Mouse (Mus musculus): ENCODE data around the gene Dync2li1.

Gene Dync2li1

DNA sequence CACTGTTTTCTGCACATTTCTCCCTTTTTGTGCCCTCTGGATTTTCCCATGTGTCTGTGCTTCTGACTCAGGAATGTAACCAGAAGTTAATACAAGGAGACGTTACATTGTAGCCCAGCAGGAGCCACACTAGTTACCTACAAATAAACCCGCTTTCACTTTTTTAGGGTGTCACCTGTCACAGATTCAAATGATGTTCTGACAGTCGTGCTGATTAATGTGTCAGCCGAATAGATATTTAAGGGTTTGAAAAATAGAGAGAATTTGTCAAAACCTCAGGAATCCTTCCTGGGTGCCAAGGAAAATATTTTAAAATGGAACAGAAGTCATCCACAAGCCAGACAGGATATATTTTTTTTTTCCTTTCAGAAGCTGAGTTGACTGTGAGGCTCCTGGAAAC is 59.0 kb downstream of the Dync2li1 start:
- DNase-seq (ENCODE audit: low read depth) = no peak

DNA sequence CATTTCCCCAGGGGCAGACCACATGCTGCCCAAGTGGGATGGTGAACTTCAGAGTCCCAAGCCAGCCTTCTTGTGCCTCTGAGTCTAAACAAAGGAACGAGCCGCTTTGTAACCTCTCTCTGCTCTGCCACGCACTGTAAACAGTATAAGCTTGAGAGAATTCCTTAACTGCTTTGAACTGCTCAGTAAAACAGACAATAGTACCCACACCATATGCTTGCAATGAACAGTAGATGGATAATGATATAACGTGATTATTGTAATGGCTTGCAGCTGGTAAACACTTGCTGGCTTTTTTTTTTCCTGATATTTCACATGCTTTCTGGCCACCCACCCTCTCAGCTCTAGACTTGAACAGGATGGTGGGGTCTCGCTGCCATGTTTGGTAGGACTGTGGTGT is 61.7 kb downstream of the Dync2li1 start:
- no peak for DNase-seq (ENCODE audit: low read depth)

DNA sequence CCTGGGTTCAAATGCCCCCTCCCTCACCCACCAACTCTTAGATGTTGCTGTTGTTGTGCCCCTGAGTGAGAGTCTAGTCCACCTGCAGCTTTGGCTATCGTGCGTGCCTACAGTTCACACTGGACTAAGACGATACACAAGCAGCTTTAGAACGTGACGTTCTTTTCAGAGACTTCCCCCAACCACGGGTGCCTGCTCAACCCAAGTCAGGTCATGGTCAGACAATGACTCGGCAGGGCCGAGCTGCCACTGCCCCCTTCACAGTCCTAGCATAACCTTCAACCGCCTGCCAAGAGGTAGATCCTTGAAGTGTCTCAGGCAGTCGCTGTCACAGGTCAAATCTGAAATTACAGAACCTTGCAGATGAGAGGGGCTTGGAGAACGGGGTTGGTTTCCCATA is 62.5 kb downstream of the Dync2li1 start:
- DNase-seq (ENCODE audit: low read depth) = no peak

DNA sequence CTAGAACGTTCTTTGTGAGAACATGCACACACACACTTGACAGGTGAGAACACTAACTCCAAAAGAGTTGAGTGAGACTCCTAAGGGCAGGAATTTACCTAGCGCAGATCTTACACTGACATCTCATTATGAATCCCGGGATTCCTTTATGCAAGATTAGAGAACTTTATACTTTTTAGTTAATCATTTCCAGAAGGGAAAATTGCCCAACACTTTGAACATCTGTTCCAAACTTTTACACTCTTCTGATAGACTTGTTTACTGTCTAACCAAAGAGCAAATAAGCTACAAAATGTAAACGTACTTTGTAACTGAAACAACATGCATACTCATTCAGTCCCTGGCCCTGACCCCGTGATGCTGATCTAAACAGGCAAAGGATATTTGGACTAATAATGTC is 63.0 kb downstream of the Dync2li1 start:
- DNase-seq (ENCODE audit: low read depth) = no peak

DNA sequence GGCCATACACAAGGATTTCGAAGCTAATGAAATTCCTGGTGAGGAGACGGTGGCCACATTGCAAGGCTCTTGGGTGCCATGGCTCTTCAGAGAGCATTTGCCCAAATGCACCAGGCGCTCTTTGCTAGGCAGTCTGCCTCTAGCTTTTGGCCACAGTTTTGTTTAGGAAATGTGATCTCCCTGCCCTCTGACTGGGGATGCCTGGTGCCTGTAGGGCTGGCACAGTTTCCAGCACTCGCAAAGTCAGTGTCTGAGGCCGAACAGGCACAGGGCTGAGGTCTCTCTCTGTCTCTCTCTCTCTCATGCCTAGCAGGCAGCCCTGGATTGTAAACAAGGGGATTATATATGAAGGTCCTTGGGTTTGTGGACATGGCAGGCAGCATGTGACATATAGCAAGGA is 63.8 kb downstream of the Dync2li1 start:
- DNase-seq (ENCODE audit: low read depth) = no peak

DNA sequence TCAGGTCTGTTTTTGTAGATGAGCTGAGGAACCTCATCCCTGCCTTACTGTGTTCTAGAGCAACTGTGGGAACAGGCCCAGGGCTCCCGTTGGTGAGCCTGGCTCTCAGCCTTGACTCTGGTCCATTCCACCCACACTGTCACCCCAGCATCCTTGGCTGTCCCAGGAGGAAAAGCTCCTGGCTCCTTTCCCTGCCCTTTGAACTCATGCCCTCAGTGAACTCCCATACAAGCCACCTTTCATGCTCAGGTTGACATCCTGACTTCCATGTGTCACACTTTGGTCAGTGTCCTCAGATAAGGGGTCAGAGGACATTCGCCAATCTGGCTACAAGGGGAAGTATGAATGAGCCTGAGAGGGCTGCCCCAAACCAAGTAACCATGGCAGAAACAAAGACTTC is 67.4 kb downstream of the Dync2li1 start:
- no peak for DNase-seq (ENCODE audit: low read depth)

DNA sequence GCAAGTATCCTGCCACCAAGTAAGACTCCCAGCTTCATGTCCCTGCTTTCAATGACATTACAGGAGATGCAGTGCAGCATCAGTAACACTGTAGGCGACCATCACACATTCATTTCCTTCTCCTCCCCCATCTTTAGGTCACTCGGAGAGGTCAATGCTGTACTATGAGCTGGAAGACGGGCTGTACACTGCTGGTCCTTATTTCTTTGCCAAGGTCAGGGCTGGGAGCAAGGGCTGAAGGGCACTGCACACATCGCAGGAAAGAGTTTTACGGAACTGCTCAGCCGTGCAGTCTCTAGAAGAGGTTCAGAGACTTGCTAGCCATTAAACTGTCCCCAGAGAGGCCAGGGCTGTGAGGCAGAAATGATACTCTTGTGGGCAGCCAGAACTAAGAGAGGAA is 70.2 kb downstream of the Dync2li1 start:
- no peak for DNase-seq (ENCODE audit: low read depth)

DNA sequence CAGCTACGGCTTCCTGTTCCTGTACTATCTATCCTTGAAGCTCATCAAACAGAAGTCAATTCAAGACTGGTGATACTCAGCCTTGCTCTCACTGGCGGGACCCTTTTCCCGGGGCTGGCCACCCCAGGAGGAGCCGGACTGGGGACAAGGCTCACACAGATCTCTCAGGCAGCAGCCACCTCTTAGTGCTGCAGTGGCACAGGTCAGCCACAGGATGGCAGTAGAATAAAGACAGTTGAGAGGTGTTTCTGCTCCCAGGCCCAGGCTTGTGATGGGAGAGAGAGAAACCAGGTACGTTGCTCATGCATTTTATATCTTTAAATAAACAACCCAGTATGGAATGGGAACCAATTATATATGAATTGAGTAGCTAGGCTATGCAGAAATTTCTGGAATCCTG is 72.4 kb downstream of the Dync2li1 start:
- DNase-seq (ENCODE audit: low read depth) = peak; percentile 36

Measured in 416B (cell line).